Mouse (Mus musculus) midbrain, embryonic 14.5 days (tissue): ENCODE results near the gene Psma4. TPM values are rescaled to one million over a fixed set of nuclear protein-coding genes. Genes with fewer than 3 reads are reported as not detected.

Experiments
- ATAC-seq: fragments of 200-750 bp; cut with Nextera tagmentation; 2 replicates; pipeline ENCODE4 v1.8.0; 2017; ENCODE audit warnings: moderate number of reproducible peaks, moderate library complexity; ENCODE audit not compliant: low FRiP score, low TSS enrichment
- DNase-seq: peaks from one replicate; pipeline ENCODE4 v3.0.0-alpha.2; 2015
- H3K27ac ChIP-seq: fragments of 300-500 bp; sonication (generic); replicated peaks from 2 replicates; pipeline ENCODE4 v1.5.1; 2014; ENCODE audit warnings: mild to moderate bottlenecking, low read depth, low read length, moderate library complexity
- H3K27me3 ChIP-seq: fragments of 300-500 bp; sonication (generic); 2 replicates; pipeline ENCODE4 v1.6.1; 2014; ENCODE audit warnings: low read length, control low read depth, mixed read lengths; ENCODE audit not compliant: control insufficient read depth, insufficient read depth
- H3K36me3 ChIP-seq: fragments of 300-500 bp; sonication (generic); 2 replicates; pipeline ENCODE4 v1.6.1; 2014; ENCODE audit warnings: low read length, control low read depth; ENCODE audit not compliant: control insufficient read depth, insufficient read depth
- H3K4me1 ChIP-seq: fragments of 300-500 bp; sonication (generic); 2 replicates; pipeline ENCODE4 v1.6.1; 2014; ENCODE audit warnings: mild to moderate bottlenecking, antibody characterized with exemption, low read length, control low read depth; ENCODE audit not compliant: control insufficient read depth, insufficient read depth
- H3K4me2 ChIP-seq: fragments of 300-500 bp; sonication (generic); 2 replicates; pipeline ENCODE4 v1.6.1; 2014; ENCODE audit warnings: mild to moderate bottlenecking, low read length, moderate library complexity
- H3K4me3 ChIP-seq: fragments of 300-500 bp; sonication (generic); replicated peaks from 2 replicates; pipeline ENCODE4 v1.5.1; 2014; ENCODE audit warnings: low read depth, low read length
- H3K9ac ChIP-seq: fragments of 300-500 bp; sonication (generic); replicated peaks from 2 replicates; pipeline ENCODE4 v1.6.1; 2014; ENCODE audit warnings: mild to moderate bottlenecking, low read length, moderate library complexity
- H3K9me3 ChIP-seq: fragments of 300-500 bp; sonication (generic); 2 replicates; pipeline ENCODE4 v1.6.1; 2016; ENCODE audit warnings: low read length, control low read depth, mixed read lengths; ENCODE audit not compliant: control insufficient read depth
- WGBS: fragments of 180-500 bp; shearing (Covaris S2); extraction: QIAGEN DNeasy Blood & Tissue Kit; methylation state at CpG from one replicate; pipeline ENCODE4 v1.1.7; 2014; 5-methylcytosine and 5-hydroxymethylcytosine counted together
- polyA plus RNA-seq: library from polyadenylated mRNA; unstranded; fragments of >200 nt; fragmentation: Nextera tagmentation; extraction: Ambion mirVana; gene quantifications from 2 replicates; pipeline ENCODE4 v1.2.1, GENCODE M21; 2014

The Psma4 gene
- polyA plus RNA-seq, 1 experiment from 2014 or later, result 276 TPM

- Histone ChIP-seq H3K4me1 (no peaks in the 10 kb centered on the region), H3K9ac (no peak overlapping the region), H3K9me3 (no peaks in the 10 kb centered on the region), H3K27ac (no peak overlapping the region), H3K27me3 (no peaks in the 10 kb centered on the region), H3K36me3 (no peaks in the 10 kb centered on the region), H3K4me2 (no peak overlapping the region), H3K4me3 (no peak overlapping the region)
- ATAC-seq, result no peak
- WGBS, result 73% methylated on average over 4 of the region's 4 CpGs
- DNase-seq, result peak; percentile 39
Measured at GRCm38 (mm10) chr9:55003609-55004008, 53.0 kb downstream of the Psma4 start.

Other genes starting within 250 kb of the Psma4 start
- gene Wdr61, start 216.3 kb upstream of the Psma4 start, polyA plus RNA-seq, result 111 and 114 TPM in 2 replicates
- 34.8 and 35.1 TPM in 2 replicates for gene Crabp1, start 186.0 kb upstream of the Psma4 start, polyA plus RNA-seq
- gene Ireb2, start 87.0 kb upstream of the Psma4 start, polyA plus RNA-seq, result 40.2 and 62.3 TPM in 2 replicates
- gene Hykk, start 33.5 kb upstream of the Psma4 start, polyA plus RNA-seq, result 1.5 and 2.1 TPM in 2 replicates
- 0.58 and 0.81 TPM in 2 replicates for gene AY074887, start 208 bp downstream of the Psma4 start, polyA plus RNA-seq
- gene Chrna5, start 30.1 kb downstream of the Psma4 start, polyA plus RNA-seq, result 5.2 and 8.0 TPM in 2 replicates
- 15.4 and 17.7 TPM in 2 replicates for gene Chrna3, start 75.8 kb downstream of the Psma4 start, polyA plus RNA-seq
- 1.5 and 1.9 TPM in 2 replicates for gene Chrnb4, start 98.0 kb downstream of the Psma4 start, polyA plus RNA-seq
- gene Ube2q2, start 198.1 kb downstream of the Psma4 start, polyA plus RNA-seq, result 45.8 and 47.1 TPM in 2 replicates